Mouse (Mus musculus) heart, embryonic 14.5 days (tissue): ENCODE results near the gene Arhgap35. TPM values are rescaled to one million over a fixed set of nuclear protein-coding genes. Genes with fewer than 3 reads are reported as not detected.

Source experiments
- ATAC-seq: fragments of 200-750 bp; cut with Nextera tagmentation; 2 replicates; pipeline ENCODE4 v1.8.0; 2017; ENCODE audit warnings: low read depth, moderate TSS enrichment; ENCODE audit not compliant: insufficient number of reproducible peaks, insufficient read depth, low FRiP score
- H3K27ac ChIP-seq, 2 experiments: fragments of 200-500 bp in 1 of 2; fragments of 300-500 bp in 1 of 2; sonication (generic) in 1 of 2; replicated peaks in 1 of 2; 2 replicates each; pipeline ENCODE4 v1.5.1; 2012 to 2014; ENCODE audit warnings: low read depth in 2 of 2, low read length in 2 of 2, control low read depth in 1 of 2, mild to moderate bottlenecking in 1 of 2, mixed read lengths in 1 of 2; ENCODE audit not compliant: control insufficient read depth in 1 of 2, insufficient read depth in 1 of 2
- H3K27me3 ChIP-seq: fragments of 300-500 bp; sonication (generic); 2 replicates; pipeline ENCODE4 v1.6.1; 2014; ENCODE audit warnings: mild to moderate bottlenecking, low read length, control low read depth; ENCODE audit not compliant: control insufficient read depth, insufficient read depth
- H3K36me3 ChIP-seq: fragments of 300-500 bp; sonication (generic); 2 replicates; pipeline ENCODE4 v1.6.1; 2014; ENCODE audit warnings: mild to moderate bottlenecking, control low read depth, low read length, mixed read lengths; ENCODE audit not compliant: control insufficient read depth, insufficient read depth
- H3K4me1 ChIP-seq, 2 experiments: fragments of 200-500 bp in 1 of 2; fragments of 300-500 bp in 1 of 2; sonication (generic) in 1 of 2; 2 replicates each; pipeline ENCODE4 v1.6.1; 2012 to 2014; ENCODE audit warnings: low read length in 2 of 2, control low read depth in 1 of 2, mixed read lengths in 1 of 2; ENCODE audit not compliant: control insufficient read depth in 2 of 2, insufficient read depth in 2 of 2
- H3K4me2 ChIP-seq: fragments of 300-500 bp; sonication (generic); 2 replicates; pipeline ENCODE4 v1.6.1; 2014; ENCODE audit warnings: mild to moderate bottlenecking, low read length
- H3K4me3 ChIP-seq, 2 experiments: fragments of 200-500 bp in 1 of 2; fragments of 300-500 bp in 1 of 2; sonication (generic) in 1 of 2; 2 replicates each; pipeline ENCODE4 v1.5.1; 2012 to 2014; ENCODE audit warnings: low read length in 2 of 2, mild to moderate bottlenecking in 2 of 2, control low read depth in 1 of 2, low read depth in 1 of 2, moderate library complexity in 1 of 2; ENCODE audit not compliant: control insufficient read depth in 1 of 2, insufficient read depth in 1 of 2
- H3K9ac ChIP-seq: fragments of 300-500 bp; sonication (generic); 2 replicates; pipeline ENCODE4 v1.6.1; 2014; ENCODE audit warnings: mild to moderate bottlenecking, low read length
- H3K9me3 ChIP-seq: fragments of 300-500 bp; sonication (generic); 2 replicates; pipeline ENCODE4 v1.6.1; 2016; ENCODE audit warnings: low read length, control low read depth; ENCODE audit not compliant: control insufficient read depth
- WGBS: fragments of 180-500 bp; shearing (Covaris S2); extraction: QIAGEN DNeasy Blood & Tissue Kit; methylation state at CpG from one replicate; pipeline ENCODE4 v1.1.7; 2014; 5-methylcytosine and 5-hydroxymethylcytosine counted together
- polyA plus RNA-seq: library from polyadenylated mRNA; unstranded; fragments of >200 nt; fragmentation: Nextera tagmentation; extraction: Ambion mirVana; gene quantifications from 2 replicates; pipeline ENCODE4 v1.2.1, GENCODE M21; 2014

Gene Arhgap35
- polyA plus RNA-seq, 1 experiment from 2014 or later = 18.0 TPM

DNA sequence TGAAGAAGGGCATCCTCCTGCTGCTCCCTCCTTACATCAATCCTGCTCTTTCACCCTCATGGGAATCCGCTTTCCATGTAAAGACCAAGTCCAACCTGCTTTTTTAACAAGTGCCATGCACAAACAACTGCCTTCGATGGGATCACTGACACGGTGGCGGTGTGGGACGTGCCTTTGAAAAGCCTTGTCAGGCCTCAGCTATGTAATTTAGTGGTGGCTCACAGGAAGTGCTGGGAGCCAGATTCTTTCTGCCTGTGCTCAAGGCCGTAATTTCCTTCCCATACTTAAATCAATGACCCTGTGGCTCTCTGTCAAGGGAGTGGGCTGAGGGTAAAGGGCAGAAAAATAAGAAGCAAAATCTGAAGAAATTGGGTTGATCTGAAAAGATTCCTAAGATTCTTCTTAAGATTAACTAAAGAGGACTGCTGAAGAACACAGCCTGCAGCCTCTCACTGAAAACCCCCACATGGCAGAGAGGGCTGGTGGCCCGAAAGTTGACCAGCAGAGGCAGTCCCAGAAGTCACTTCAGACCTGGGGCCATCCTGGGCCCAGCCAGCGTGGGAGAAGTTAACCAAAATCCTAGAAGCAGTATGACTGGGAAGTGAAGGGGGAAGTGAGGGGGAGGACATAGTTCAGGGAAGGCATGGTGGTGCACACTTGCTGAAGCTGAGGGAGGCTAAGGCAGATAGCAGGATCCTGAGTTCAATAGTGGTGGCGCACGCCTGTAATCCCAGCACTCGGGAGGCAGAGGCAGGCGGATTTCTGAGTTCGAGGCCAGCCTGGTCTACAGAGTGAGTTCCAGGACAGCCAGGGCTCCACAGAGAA is 33.3 kb downstream of the Arhgap35 start:
- peak overlapping the region; percentile 79 to 95 for H3K27ac ChIP-seq
- H3K27me3 ChIP-seq = no peaks in the 10 kb centered on the region
- H3K9me3 ChIP-seq = no peaks in the 10 kb centered on the region
- WGBS = 43% methylated on average over 12 of the region's 13 CpGs
- H3K4me2 ChIP-seq = peak overlapping the region; percentile 22; the same call in 1 of the 2 replicates
- ATAC-seq = no peak
- H3K4me3 ChIP-seq = no peak overlapping the region
- H3K4me1 ChIP-seq = peaks cover 34 to 56% of the 10 kb centered on the region in 2 experiments
- peak overlapping the region; percentile 49 for H3K9ac ChIP-seq
- H3K36me3 ChIP-seq = no peaks in the 10 kb centered on the region

DNA sequence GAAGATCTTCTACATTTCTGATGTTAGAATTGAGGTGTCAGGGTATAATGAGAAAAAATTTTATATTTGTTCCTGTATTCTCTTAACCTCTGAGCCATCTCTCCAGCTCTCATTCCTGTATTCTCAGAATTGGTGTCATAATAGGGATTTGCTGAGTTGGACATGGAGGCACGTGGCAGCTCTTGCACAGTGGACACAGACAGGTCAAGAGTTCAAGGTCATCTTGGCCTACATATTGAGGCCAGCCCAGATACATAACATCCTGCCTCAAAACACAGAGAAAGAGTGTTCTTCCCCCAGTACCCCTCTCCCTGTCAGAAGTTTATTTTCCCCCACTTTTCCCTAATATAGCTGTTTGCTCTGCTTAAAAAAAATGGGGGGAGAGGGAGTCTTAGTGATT is 38.1 kb downstream of the Arhgap35 start:
- H3K9ac ChIP-seq = no peak overlapping the region
- WGBS = 58% methylated on average over 1 of the region's 1 CpGs
- no peaks in the 10 kb centered on the region for H3K36me3 ChIP-seq
- H3K4me3 ChIP-seq = no peak overlapping the region
- H3K27ac ChIP-seq = no peak overlapping the region
- H3K4me2 ChIP-seq = no peak overlapping the region
- ATAC-seq = no peak
- H3K27me3 ChIP-seq = no peaks in the 10 kb centered on the region
- H3K4me1 ChIP-seq = peaks cover 9 to 19% of the 10 kb centered on the region in 2 experiments
- H3K9me3 ChIP-seq = no peaks in the 10 kb centered on the region

DNA sequence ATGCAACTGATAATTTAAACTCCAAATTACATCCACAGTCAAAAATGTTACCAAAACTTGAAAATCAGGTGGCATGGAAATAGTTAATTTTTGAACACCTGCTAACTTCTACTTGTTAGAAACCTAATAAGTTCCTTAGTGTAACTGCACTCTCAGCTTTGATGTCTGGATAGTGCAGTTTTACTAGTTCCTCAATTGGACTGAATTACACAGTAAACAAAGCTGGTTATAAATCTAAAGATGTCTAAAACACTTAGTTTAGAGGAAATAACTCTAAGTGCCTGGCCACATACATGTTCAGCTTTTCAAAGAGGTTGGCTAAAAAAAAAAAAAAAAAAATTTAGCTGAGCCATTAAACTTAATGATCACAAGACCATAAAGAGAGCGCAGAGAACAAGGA is 43.6 kb downstream of the Arhgap35 start:
- no peaks in the 10 kb centered on the region for H3K36me3 ChIP-seq
- no peaks in the 10 kb centered on the region for H3K27me3 ChIP-seq
- no peaks in the 10 kb centered on the region for H3K9me3 ChIP-seq
- no peak for ATAC-seq
- H3K27ac ChIP-seq = no peak overlapping the region
- H3K9ac ChIP-seq = no peak overlapping the region
- WGBS = 91% methylated on average over 1 of the region's 1 CpGs
- peaks cover 2 to 24% of the 10 kb centered on the region in 2 experiments; a peak in 2 of 4 replicates for H3K4me1 ChIP-seq
- H3K4me3 ChIP-seq = no peak overlapping the region
- no peak overlapping the region for H3K4me2 ChIP-seq

DNA sequence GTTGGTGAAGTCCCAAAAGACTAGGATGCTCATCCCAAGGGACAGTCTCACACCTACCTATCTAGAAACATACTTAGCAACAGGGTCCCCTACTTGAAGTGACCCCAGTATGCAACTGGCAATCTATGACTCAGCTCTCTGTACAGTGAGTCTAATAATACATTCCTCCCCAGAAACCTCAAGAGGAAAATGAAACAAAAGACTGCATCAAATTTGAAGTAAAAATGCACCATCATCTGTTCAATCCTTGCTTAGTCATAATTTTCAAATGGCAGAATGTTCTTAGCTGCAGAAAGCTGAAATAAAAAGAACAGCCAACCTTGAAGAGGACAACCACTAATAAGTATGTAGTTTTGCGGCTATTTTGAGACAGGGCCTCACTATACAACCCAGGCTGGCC is 44.1 kb downstream of the Arhgap35 start:
- Histone ChIP-seq H3K4me2 (no peak overlapping the region), H3K27me3 (no peaks in the 10 kb centered on the region), H3K4me1 (peaks cover 2 to 24% of the 10 kb centered on the region in 2 experiments; a peak in 2 of 4 replicates), H3K9me3 (no peaks in the 10 kb centered on the region), H3K27ac (no peak overlapping the region), H3K9ac (no peak overlapping the region), H3K36me3 (no peaks in the 10 kb centered on the region; the same call in 1 of the 2 replicates), H3K4me3 (no peak overlapping the region)
- 69% methylated on average over 1 of the region's 1 CpGs for WGBS
- ATAC-seq = no peak

DNA sequence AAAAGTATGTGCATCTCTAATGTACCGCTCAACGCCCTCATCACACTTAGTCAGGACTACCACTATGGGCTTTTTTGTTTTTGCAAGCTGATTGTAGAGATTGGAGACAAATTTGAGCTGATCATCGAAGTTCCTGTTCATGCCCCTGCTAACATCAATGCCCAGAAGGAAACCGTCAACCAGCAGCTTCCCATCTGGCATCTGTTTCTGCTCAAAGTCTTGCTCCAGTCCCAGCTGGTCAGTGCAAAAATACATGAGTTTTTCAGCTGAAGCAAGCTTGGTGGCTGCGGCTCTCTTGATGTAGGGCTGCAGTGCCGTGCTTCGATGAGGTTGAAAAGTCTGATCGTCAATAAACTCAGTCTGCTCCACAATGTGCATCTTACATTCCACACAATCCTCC is 50.3 kb downstream of the Arhgap35 start:
- no peaks in the 10 kb centered on the region for H3K9me3 ChIP-seq
- H3K4me3 ChIP-seq = no peak overlapping the region
- peaks cover 57% of the 10 kb centered on the region for H3K36me3 ChIP-seq
- H3K4me2 ChIP-seq = no peak overlapping the region
- 83% methylated on average over 8 of the region's 8 CpGs for WGBS
- no peak overlapping the region for H3K9ac ChIP-seq
- no peaks in the 10 kb centered on the region for H3K27me3 ChIP-seq
- no peak overlapping the region for H3K27ac ChIP-seq
- ATAC-seq = no peak
- 0 out of 4 replicates have a peak, but pooled peaks cover 0 to 2% of the 10 kb centered on the region in 2 experiments for H3K4me1 ChIP-seq

DNA sequence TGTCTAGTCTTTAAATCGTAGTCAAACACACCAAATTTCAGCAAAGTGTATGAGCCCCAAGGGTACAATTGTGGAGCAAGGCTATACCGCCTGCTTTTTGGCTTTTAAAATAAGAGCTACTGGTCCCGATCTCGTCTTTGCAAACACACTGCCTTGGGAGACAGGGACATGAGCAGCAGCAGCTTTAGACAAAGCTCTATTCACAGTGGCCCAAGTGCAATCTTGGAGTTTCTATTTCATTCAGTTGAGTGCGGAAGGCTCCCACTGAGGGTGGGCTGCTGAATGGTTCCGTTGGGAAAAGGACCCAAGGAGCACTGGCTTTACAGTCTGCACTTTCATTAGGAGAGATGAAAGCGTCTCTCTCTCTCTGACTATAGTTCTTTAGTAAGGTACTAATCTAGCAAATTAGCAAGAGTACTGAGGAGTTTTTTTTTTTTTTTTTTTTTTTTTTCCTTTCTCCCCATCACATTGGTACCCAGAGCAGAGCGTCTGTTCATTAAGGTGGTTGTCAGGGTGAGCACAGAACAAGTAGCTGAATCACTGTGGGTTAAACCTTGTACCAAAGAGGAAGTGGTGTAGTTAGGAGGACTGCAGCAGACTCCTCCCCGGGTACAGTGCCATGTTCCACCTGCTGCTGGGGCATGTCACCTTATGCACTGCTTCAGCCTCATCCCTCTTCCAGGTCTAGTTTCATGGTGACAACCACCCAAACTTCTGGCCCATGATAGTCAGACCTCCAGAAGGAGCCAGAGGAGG is 56.8 kb downstream of the Arhgap35 start:
- Histone ChIP-seq H3K36me3 (peaks cover 31% of the 10 kb centered on the region), H3K4me1 (peaks cover 17 to 50% of the 10 kb centered on the region in 2 experiments), H3K27ac (no peak overlapping the region), H3K27me3 (no peaks in the 10 kb centered on the region), H3K9ac (no peak overlapping the region), H3K9me3 (no peaks in the 10 kb centered on the region), H3K4me3 (no peak overlapping the region), H3K4me2 (no peak overlapping the region)
- WGBS = 77% methylated on average over 9 of the region's 9 CpGs
- no peak for ATAC-seq

DNA sequence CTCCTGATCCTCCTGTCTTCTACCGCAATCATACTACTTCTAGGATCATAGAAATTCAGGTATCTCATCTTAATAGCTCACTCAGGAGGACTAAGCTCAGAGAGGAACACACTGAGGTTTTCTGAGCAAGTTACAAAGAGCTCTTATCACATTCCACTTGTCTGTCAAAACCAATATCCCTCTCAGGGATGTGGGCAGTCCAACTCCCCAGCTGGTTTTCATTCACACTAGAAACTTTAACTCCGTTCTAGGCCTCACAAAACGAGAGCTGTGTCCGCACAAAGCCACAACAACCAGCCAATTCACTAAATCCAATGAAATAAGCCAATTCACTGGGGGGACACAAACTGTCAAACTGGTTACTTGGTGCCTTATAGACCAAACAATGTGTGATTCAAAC is 57.5 kb downstream of the Arhgap35 start:
- ATAC-seq = no peak
- H3K4me1 ChIP-seq = peaks cover 17 to 50% of the 10 kb centered on the region in 2 experiments
- H3K4me3 ChIP-seq = no peak overlapping the region
- no peak overlapping the region for H3K4me2 ChIP-seq
- H3K27me3 ChIP-seq = no peaks in the 10 kb centered on the region
- 29% methylated on average over 4 of the region's 4 CpGs for WGBS
- no peaks in the 10 kb centered on the region for H3K9me3 ChIP-seq
- no peak overlapping the region for H3K9ac ChIP-seq
- H3K27ac ChIP-seq = peak overlapping the region; percentile 12; a peak in 1 of 4 replicates
- peaks cover 24% of the 10 kb centered on the region for H3K36me3 ChIP-seq
